Mouse (Mus musculus) liver, embryonic 14.5 days (tissue): ENCODE results near the gene Arl6ip1. TPM values are rescaled to one million over a fixed set of nuclear protein-coding genes. Genes with fewer than 3 reads are reported as not detected.
A peak's percentile ranks its signal among the peaks of the same experiment; 100 is the strongest.
"Not testable (repeated sequence)": the region's sequence is repeated elsewhere in the genome, so short reads cannot be mapped to it uniquely, and the experiment has no call there.

Experiments used
- ATAC-seq: fragments of 200-750 bp; cut with Nextera tagmentation; 2 replicates; pipeline ENCODE4 v1.8.0; 2017; ENCODE audit warnings: moderate number of reproducible peaks, mild to moderate bottlenecking, moderate library complexity; ENCODE audit not compliant: insufficient read depth
- DNase-seq, 3 experiments: peaks; one replicate each; pipeline ENCODE4 v3.0.0-alpha.2; 2012 to 2013; ENCODE audit warnings: low read depth in 3 of 3, low spot score in 3 of 3
- H3K27ac ChIP-seq: fragments of 300-500 bp; sonication (generic); 2 replicates; pipeline ENCODE4 v1.5.1; 2014; ENCODE audit warnings: moderate library complexity, mild to moderate bottlenecking, control low read depth, inconsistent platforms
- H3K27me3 ChIP-seq: fragments of 300-500 bp; sonication (generic); 2 replicates; pipeline ENCODE4 v1.6.1; 2014; ENCODE audit warnings: mild to moderate bottlenecking, low read length, moderate library complexity; ENCODE audit not compliant: control insufficient read depth, insufficient read depth
- H3K36me3 ChIP-seq: fragments of 300-500 bp; sonication (generic); replicated peaks from 2 replicates; pipeline ENCODE4 v1.6.1; 2014; ENCODE audit warnings: low read depth; ENCODE audit not compliant: control insufficient read depth, insufficient read depth
- H3K4me1 ChIP-seq, 2 experiments: fragments of 200-500 bp in 1 of 2; fragments of 300-500 bp in 1 of 2; sonication (generic) in 1 of 2; replicated peaks; 2 replicates each; pipeline ENCODE4 v1.6.1; 2012 to 2014; ENCODE audit warnings: antibody characterized with exemption in 1 of 2, inconsistent platforms in 1 of 2, low read length in 1 of 2; ENCODE audit not compliant: control insufficient read depth in 2 of 2, insufficient read depth in 2 of 2
- H3K4me2 ChIP-seq: fragments of 300-500 bp; sonication (generic); 2 replicates; pipeline ENCODE4 v1.6.1; 2014; ENCODE audit warnings: low read depth, mild to moderate bottlenecking, control low read depth, moderate library complexity
- H3K4me3 ChIP-seq, 2 experiments: fragments of 200-500 bp in 1 of 2; fragments of 300-500 bp in 1 of 2; sonication (generic) in 1 of 2; 2 replicates each; pipeline ENCODE4 v1.5.1; 2012 to 2014; ENCODE audit warnings: low read depth in 2 of 2, low read length in 2 of 2, mild to moderate bottlenecking in 2 of 2, control low read depth in 1 of 2, inconsistent platforms in 1 of 2, moderate library complexity in 1 of 2; ENCODE audit not compliant: insufficient read depth in 1 of 2
- H3K9ac ChIP-seq: fragments of 300-500 bp; sonication (generic); replicated peaks from 2 replicates; pipeline ENCODE4 v1.6.1; 2014; ENCODE audit warnings: mild to moderate bottlenecking, control low read depth, moderate library complexity
- H3K9me3 ChIP-seq: fragments of 300-500 bp; sonication (generic); 2 replicates; pipeline ENCODE4 v1.6.1; 2016; ENCODE audit warnings: low read length, mixed read lengths; ENCODE audit not compliant: control insufficient read depth
- CTCF ChIP-seq: IDR thresholded peaks from 2 replicates; pipeline ENCODE4 v1.5.1; 2016; ENCODE audit warnings: antibody characterized with exemption, low read depth, control low read depth
- EP300 ChIP-seq: IDR thresholded peaks from 2 replicates; pipeline ENCODE4 v1.6.1; 2016; ENCODE audit warnings: antibody characterized with exemption, low read depth
- WGBS: fragments of 180-500 bp; shearing (Covaris S2); extraction: QIAGEN DNeasy Blood & Tissue Kit; methylation state at CpG from one replicate; pipeline ENCODE4 v1.1.7; 2014; ENCODE audit not compliant: insufficient replicate concordance; 5-methylcytosine and 5-hydroxymethylcytosine counted together
- polyA plus RNA-seq, 2 experiments: library from polyadenylated mRNA; depleted of rRNA in 1 of 2; stranded (reverse) in 1 of 2; unstranded in 1 of 2; fragments of >200 nt; fragmentation: Nextera tagmentation in 1 of 2; extraction: Ambion mirVana in 1 of 2; gene quantifications; 2 replicates each; pipeline versions ENCODE4 v1.2.1 to v1.2.3; 2012 to 2014

The Arl6ip1 gene
- polyA plus RNA-seq (2012; rRNA removed): 109 and 184 TPM in 2 replicates
- polyA plus RNA-seq (2014; fragmentation: Nextera tagmentation; extraction: Ambion mirVana): 224 and 231 TPM in 2 replicates

DNA sequence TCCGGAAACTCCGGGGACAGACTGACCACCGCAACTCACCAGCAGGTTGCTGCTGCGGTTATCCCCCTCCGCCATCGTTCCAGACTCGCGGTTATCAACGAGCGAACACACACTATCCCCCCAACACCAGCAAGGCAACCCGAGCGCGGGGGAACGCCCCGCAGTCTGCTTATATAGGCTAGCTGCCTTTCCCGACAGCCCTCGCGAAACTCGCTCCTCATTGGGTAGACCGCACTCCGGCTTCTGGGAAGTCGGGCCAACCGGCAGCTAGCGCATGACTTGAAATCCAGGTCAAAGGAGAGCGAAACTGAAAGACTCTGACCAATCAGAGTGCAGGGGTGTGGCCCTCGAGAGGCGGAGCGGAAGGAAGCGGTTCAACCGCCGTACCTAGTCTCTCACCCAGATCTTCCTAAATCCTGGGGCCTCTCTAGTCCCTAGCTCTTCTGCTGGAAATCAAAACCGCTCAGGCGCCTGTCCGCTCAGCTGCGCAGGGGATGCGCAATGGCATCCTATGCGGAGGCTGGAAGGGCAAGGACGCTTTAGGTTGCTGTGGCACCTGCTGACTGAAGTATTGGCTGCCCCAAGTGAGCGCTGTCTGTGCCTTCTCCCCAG is at the start of gene Arl6ip1:
Arl6ip1 (minus strand) TSS at position 233 of the 612 bp plus-strand sequence.
- Histone ChIP-seq H3K9me3 (no peaks in the 10 kb centered on the region), H3K27me3 (no peaks in the 10 kb centered on the region), H3K9ac (peak within 1 kb of the TSS; percentile 91), H3K4me3 (peak within 1 kb of the TSS; percentile 79 to 86), H3K36me3 (peaks cover 20% of the 10 kb centered on the region), H3K4me2 (peak within 1 kb of the TSS; percentile 81), H3K4me1 (peaks cover 17 to 20% of the 10 kb centered on the region in 2 experiments), H3K27ac (peak within 1 kb of the TSS; percentile 91)
- WGBS: under 1% methylated on average over 39 of the region's 39 CpGs
- ATAC-seq: peak; percentile 99
- DNase-seq: peak; percentile 99
- TF ChIP-seq EP300 (peak; percentile 71), CTCF (no peak)

- Histone ChIP-seq H3K9me3 (no peaks in the 10 kb centered on the region), H3K4me2 (no peak overlapping the region), H3K27me3 (no peaks in the 10 kb centered on the region), H3K27ac (no peak overlapping the region), H3K9ac (no peak overlapping the region), H3K4me3 (no peak overlapping the region), H3K36me3 (peaks cover 20% of the 10 kb centered on the region), H3K4me1 (no peaks in the 10 kb centered on the region)
- no peak for DNase-seq
- TF ChIP-seq CTCF (no peak), EP300 (no peak)
- ATAC-seq: no peak
- WGBS: 64% methylated on average over 1 of the region's 1 CpGs
These were observed 46.4 kb upstream of the Arl6ip1 start for GRCm38 (mm10) chr7:118175821-118176355.

- not testable (repeated sequence) for H3K27me3 ChIP-seq, H3K9me3 ChIP-seq, H3K4me2 ChIP-seq, DNase-seq, H3K9ac ChIP-seq, H3K27ac ChIP-seq, ATAC-seq, H3K4me3 ChIP-seq, H3K4me1 ChIP-seq
- 75% methylated on average over 2 of the region's 2 CpGs for WGBS
- peaks cover 31% of the 10 kb centered on the region for H3K36me3 ChIP-seq
These were observed 40.7 kb upstream of the Arl6ip1 start for GRCm38 (mm10) chr7:118170125-118170524.

GRCm38 (mm10) chr7:118163006-118163405 is 33.5 kb upstream of the Arl6ip1 start:
- Histone ChIP-seq H3K9me3 (no peaks in the 10 kb centered on the region), H3K4me1 (no peaks in the 10 kb centered on the region), H3K27ac (no peak overlapping the region), H3K4me3 (no peak overlapping the region), H3K4me2 (no peak overlapping the region), H3K27me3 (no peaks in the 10 kb centered on the region), H3K9ac (no peak overlapping the region), H3K36me3 (peaks cover 24% of the 10 kb centered on the region)
- TF ChIP-seq CTCF (no peak), EP300 (no peak)
- DNase-seq (no peak), ATAC-seq (no peak)
- WGBS: 89% methylated on average over 8 of the region's 8 CpGs

DNA sequence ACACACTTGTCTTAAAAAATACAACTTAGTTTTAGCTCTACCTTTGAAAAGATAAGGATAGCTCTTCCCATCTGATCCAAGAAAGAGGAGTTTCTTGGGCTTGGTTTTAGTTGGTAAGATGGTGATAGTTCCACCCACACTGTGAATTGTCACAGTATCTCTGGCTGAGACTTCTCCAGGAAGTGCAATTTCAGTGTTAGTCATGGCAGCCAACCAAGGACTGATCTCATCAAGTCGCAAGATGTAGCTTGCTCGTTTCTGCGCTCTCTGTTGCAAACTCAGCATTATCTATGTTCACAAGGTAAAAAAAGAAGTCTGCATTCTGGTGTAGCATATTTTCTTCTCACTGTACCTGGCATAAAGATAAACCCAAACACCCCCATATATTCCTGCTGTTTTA is 30.7 kb upstream of the Arl6ip1 start:
- Histone ChIP-seq H3K27me3 (no peaks in the 10 kb centered on the region), H3K27ac (no peak overlapping the region), H3K9ac (no peak overlapping the region), H3K9me3 (no peaks in the 10 kb centered on the region), H3K36me3 (peaks cover 25% of the 10 kb centered on the region), H3K4me2 (no peak overlapping the region), H3K4me1 (no peaks in the 10 kb centered on the region), H3K4me3 (no peak overlapping the region)
- 85% methylated on average over 3 of the region's 3 CpGs for WGBS
- no peak for DNase-seq
- TF ChIP-seq CTCF: no peak
- no peak for TF ChIP-seq EP300
- no peak for ATAC-seq
